Mouse (Mus musculus): ENCODE data around the gene Rps15. TPM values are rescaled to one million over a fixed set of nuclear protein-coding genes. Genes with fewer than 3 reads are reported as not detected.

Gene Rps15
- polyA plus RNA-seq, 1 experiment from 2014 or later = 821 TPM

GRCm38 (mm10) chr10:80317011-80317410 is 24.8 kb downstream of the Rps15 start:
- no peak overlapping the region for H3K27ac ChIP-seq (replicated peaks)
- TF ChIP-seq EP300 (optimal IDR thresholded peaks at IDR 0.05) (no peak), CTCF (IDR thresholded peaks at IDR 0.05; ENCODE audit: low read depth) (no peak)
- ATAC-seq (ENCODE audit: low FRiP score, low TSS enrichment) (no peak), DNase-seq (ENCODE audit: low spot score) (no peak)
- no peak overlapping the region for H3K4me2 ChIP-seq (replicated peaks; ENCODE audit: low read depth)
- WGBS = 55% methylated on average over 10 of the region's 10 CpGs
- H3K9me3 ChIP-seq (ENCODE audit: control insufficient read depth, low read length) = no peaks in the 10 kb centered on the region
- H3K9ac ChIP-seq (ENCODE audit: low read length) = no peak overlapping the region
- H3K4me1 ChIP-seq (replicated peaks; ENCODE audit: control insufficient read depth, insufficient read depth) = peaks cover 3% of the 10 kb centered on the region; the same call in 1 of the 2 replicates
- H3K36me3 ChIP-seq (ENCODE audit: control insufficient read depth, insufficient read depth, low read length) = peaks cover 8% of the 10 kb centered on the region; the same call in 1 of the 2 replicates
- 0 out of 2 replicates have a peak, but pooled peaks cover 9% of the 10 kb centered on the region for H3K27me3 ChIP-seq (ENCODE audit: control insufficient read depth, insufficient read depth, low read length)
- no peak overlapping the region for H3K4me3 ChIP-seq (ENCODE audit: low read depth, low read length)

- Histone ChIP-seq H3K27me3 (ENCODE audit: control insufficient read depth, insufficient read depth, low read length) (no peaks in the 10 kb centered on the region), H3K36me3 (ENCODE audit: control insufficient read depth, insufficient read depth, low read length) (peaks cover 8% of the 10 kb centered on the region; the same call in 1 of the 2 replicates), H3K4me3 (ENCODE audit: low read depth, low read length) (peak within 1 kb of the TSS; percentile 76), H3K9me3 (ENCODE audit: control insufficient read depth, low read length) (no peaks in the 10 kb centered on the region), H3K9ac (ENCODE audit: low read length) (peak within 1 kb of the TSS; percentile 86), H3K4me1 (replicated peaks; ENCODE audit: control insufficient read depth, insufficient read depth) (peaks cover 8% of the 10 kb centered on the region; the same call in 1 of the 2 replicates), H3K4me2 (replicated peaks; ENCODE audit: low read depth) (peak within 1 kb of the TSS; percentile 85), H3K27ac (replicated peaks) (peak within 1 kb of the TSS; percentile 86)
- WGBS = under 1% methylated on average over 32 of the region's 34 CpGs
- ATAC-seq (ENCODE audit: low FRiP score, low TSS enrichment) (peak; percentile 57), DNase-seq (ENCODE audit: low spot score) (peak; percentile 94)
- TF ChIP-seq EP300 (optimal IDR thresholded peaks at IDR 0.05) (no peak), CTCF (IDR thresholded peaks at IDR 0.05; ENCODE audit: low read depth) (no peak)
These were observed 28.1 kb downstream of the Rps15 start, which contains the start of gene 2310011J03Rik for GRCm38 (mm10) chr10:80320340-80320760. Gene 2310011J03Rik, minus strand, starts transcription at chr10:80320537.

GRCm38 (mm10) chr10:80321014-80321669 is 28.9 kb downstream of the Rps15 start:
- H3K36me3 ChIP-seq (ENCODE audit: control insufficient read depth, insufficient read depth, low read length) = peaks cover 8% of the 10 kb centered on the region; the same call in 1 of the 2 replicates
- DNase-seq (ENCODE audit: low spot score) (no peak), ATAC-seq (ENCODE audit: low FRiP score, low TSS enrichment) (no peak)
- peaks cover 8% of the 10 kb centered on the region; the same call in 1 of the 2 replicates for H3K4me1 ChIP-seq (replicated peaks; ENCODE audit: control insufficient read depth, insufficient read depth)
- H3K9ac ChIP-seq (ENCODE audit: low read length) = no peak overlapping the region
- H3K27ac ChIP-seq (replicated peaks) = no peak overlapping the region
- no peaks in the 10 kb centered on the region for H3K9me3 ChIP-seq (ENCODE audit: control insufficient read depth, low read length)
- no peak overlapping the region for H3K4me3 ChIP-seq (ENCODE audit: low read depth, low read length)
- no peaks in the 10 kb centered on the region for H3K27me3 ChIP-seq (ENCODE audit: control insufficient read depth, insufficient read depth, low read length)
- no peak overlapping the region for H3K4me2 ChIP-seq (replicated peaks; ENCODE audit: low read depth)
- 67% methylated on average over 6 of the region's 6 CpGs for WGBS
- TF ChIP-seq EP300 (optimal IDR thresholded peaks at IDR 0.05) (no peak), CTCF (IDR thresholded peaks at IDR 0.05; ENCODE audit: low read depth) (no peak)

GRCm38 (mm10) chr10:80321670-80322581 is 29.7 kb downstream of the Rps15 start:
- ATAC-seq (ENCODE audit: low FRiP score, low TSS enrichment) = no peak
- H3K4me2 ChIP-seq (replicated peaks; ENCODE audit: low read depth) = no peak overlapping the region
- 94% methylated on average over 14 of the region's 21 CpGs for WGBS
- peaks cover 8% of the 10 kb centered on the region; the same call in 1 of the 2 replicates for H3K36me3 ChIP-seq (ENCODE audit: control insufficient read depth, insufficient read depth, low read length)
- H3K27me3 ChIP-seq (ENCODE audit: control insufficient read depth, insufficient read depth, low read length) = no peaks in the 10 kb centered on the region
- H3K27ac ChIP-seq (replicated peaks) = no peak overlapping the region
- H3K9ac ChIP-seq (ENCODE audit: low read length) = peak overlapping the region; percentile 59; the same call in 1 of the 2 replicates
- DNase-seq (ENCODE audit: low spot score) = no peak
- TF ChIP-seq CTCF (IDR thresholded peaks at IDR 0.05; ENCODE audit: low read depth) (no peak), EP300 (optimal IDR thresholded peaks at IDR 0.05) (no peak)
- peaks cover 8% of the 10 kb centered on the region; the same call in 1 of the 2 replicates for H3K4me1 ChIP-seq (replicated peaks; ENCODE audit: control insufficient read depth, insufficient read depth)
- H3K9me3 ChIP-seq (ENCODE audit: control insufficient read depth, low read length) = no peaks in the 10 kb centered on the region
- H3K4me3 ChIP-seq (ENCODE audit: low read depth, low read length) = no peak overlapping the region

GRCm38 (mm10) chr10:80322811-80323211 is 30.6 kb downstream of the Rps15 start:
- H3K9me3 ChIP-seq (ENCODE audit: control insufficient read depth, low read length) = no peaks in the 10 kb centered on the region
- H3K27ac ChIP-seq (replicated peaks) = no peak overlapping the region
- H3K4me2 ChIP-seq (replicated peaks; ENCODE audit: low read depth) = peak overlapping the region; percentile 97
- H3K9ac ChIP-seq (ENCODE audit: low read length) = peak overlapping the region; percentile 59
- WGBS = 4% methylated on average over 28 of the region's 28 CpGs
- no peaks in the 10 kb centered on the region for H3K27me3 ChIP-seq (ENCODE audit: control insufficient read depth, insufficient read depth, low read length)
- peaks cover 8% of the 10 kb centered on the region; the same call in 1 of the 2 replicates for H3K4me1 ChIP-seq (replicated peaks; ENCODE audit: control insufficient read depth, insufficient read depth)
- TF ChIP-seq CTCF (IDR thresholded peaks at IDR 0.05; ENCODE audit: low read depth) (peak; percentile 27), EP300 (optimal IDR thresholded peaks at IDR 0.05) (no peak)
- H3K4me3 ChIP-seq (ENCODE audit: low read depth, low read length) = peak overlapping the region; percentile 56
- peaks cover 6% of the 10 kb centered on the region; the same call in 1 of the 2 replicates for H3K36me3 ChIP-seq (ENCODE audit: control insufficient read depth, insufficient read depth, low read length)
- DNase-seq (ENCODE audit: low spot score) (no peak), ATAC-seq (ENCODE audit: low FRiP score, low TSS enrichment) (no peak)
